Mouse (Mus musculus) lung, postnatal 0 days (tissue): ENCODE results near the gene 1700123L14Rik.

Experiments used
- CTCF ChIP-seq: IDR thresholded peaks from 2 replicates; pipeline ENCODE4 v1.5.1; 2016; ENCODE audit warnings: antibody characterized with exemption, mild to moderate bottlenecking
- EP300 ChIP-seq: IDR thresholded peaks from 2 replicates; pipeline ENCODE4 v1.6.1; 2016; ENCODE audit warnings: antibody characterized with exemption, mild to moderate bottlenecking, control low read depth

- TF ChIP-seq CTCF = no peak
- TF ChIP-seq EP300 = no peak
Measured at GRCm38 (mm10) chr6:96143326-96143725, 22.7 kb downstream of the 1700123L14Rik start.
